Mouse (Mus musculus): ENCODE results near the gene Parp6. TPM values are rescaled to one million over a fixed set of nuclear protein-coding genes. Genes with fewer than 3 reads are reported as not detected.

The Parp6 gene
- polyA plus RNA-seq (2012; rRNA removed) = 45.3 and 62.9 TPM in 2 replicates

GRCm38 (mm10) chr9:59616622-59617306, at the start of gene Parp6:
Parp6 (plus strand) TSS chr9:59617284.
- Histone ChIP-seq H3K36me3 (ENCODE audit: control insufficient read depth, insufficient read depth, low read length) (no peaks in the 10 kb centered on the region), H3K4me1 (replicated peaks; ENCODE audit: control insufficient read depth, insufficient read depth, low read length) (0 out of 2 replicates have a peak, but pooled peaks cover 2% of the 10 kb centered on the region), H3K27ac (ENCODE audit: control insufficient read depth, insufficient read depth, low read length) (peak within 1 kb of the TSS; percentile 20), H3K27me3 (ENCODE audit: control insufficient read depth, insufficient read depth, low read length) (no peaks in the 10 kb centered on the region), H3K4me3 (ENCODE audit: control insufficient read depth, insufficient read depth, low read length) (peak within 1 kb of the TSS; percentile 72)
- peak; percentile 100 for DNase-seq
- WGBS = under 1% methylated on average over 36 of the region's 36 CpGs
- TF ChIP-seq POLR2A (IDR thresholded peaks at IDR 0.05; ENCODE audit: control insufficient read depth, extremely low read depth, insufficient read depth, low read length, poor library complexity) (peak; percentile 71; the same call in 1 of the 2 replicates), CTCF (IDR thresholded peaks at IDR 0.05; ENCODE audit: borderline replicate concordance, control insufficient read depth, extremely low read depth, insufficient read depth, low read length, poor library complexity) (peak; percentile 75)

DNA sequence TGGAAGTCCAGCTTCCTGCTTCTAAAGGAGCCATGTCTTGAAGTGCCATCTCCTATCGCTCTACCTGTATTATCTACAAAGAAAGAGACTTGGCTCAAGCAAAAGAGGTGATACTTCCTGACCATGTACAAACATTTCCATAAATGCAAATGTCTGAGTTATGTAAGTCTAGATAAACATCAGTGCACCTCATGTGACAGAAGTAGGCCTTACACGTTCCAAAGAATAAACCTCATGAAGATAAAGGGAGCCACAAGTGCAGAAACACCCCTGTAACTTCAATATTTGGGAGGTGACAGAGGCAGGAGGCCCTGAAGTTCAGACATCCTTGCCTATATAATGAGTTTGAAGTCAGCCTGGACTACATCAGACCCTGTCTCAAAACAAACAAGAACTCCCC, 45.2 kb upstream of the Parp6 start:
- Histone ChIP-seq H3K27me3 (ENCODE audit: control insufficient read depth, insufficient read depth, low read length) (no peaks in the 10 kb centered on the region; the same call in 1 of the 2 replicates), H3K4me1 (replicated peaks; ENCODE audit: control insufficient read depth, insufficient read depth, low read length) (no peaks in the 10 kb centered on the region), H3K36me3 (ENCODE audit: control insufficient read depth, insufficient read depth, low read length) (no peaks in the 10 kb centered on the region), H3K4me3 (ENCODE audit: control insufficient read depth, insufficient read depth, low read length) (no peak overlapping the region), H3K27ac (ENCODE audit: control insufficient read depth, insufficient read depth, low read length) (no peak overlapping the region)
- DNase-seq = no peak
- TF ChIP-seq CTCF (IDR thresholded peaks at IDR 0.05; ENCODE audit: borderline replicate concordance, control insufficient read depth, extremely low read depth, insufficient read depth, low read length, poor library complexity) (no peak), POLR2A (IDR thresholded peaks at IDR 0.05; ENCODE audit: control insufficient read depth, extremely low read depth, insufficient read depth, low read length, poor library complexity) (no peak)
- WGBS = 61% methylated on average over 2 of the region's 2 CpGs

GRCm38 (mm10) chr9:59577401-59577800, 39.7 kb upstream of the Parp6 start:
- Histone ChIP-seq H3K27me3 (ENCODE audit: control insufficient read depth, insufficient read depth, low read length) (peaks cover 2% of the 10 kb centered on the region; the same call in 1 of the 2 replicates), H3K4me1 (replicated peaks; ENCODE audit: control insufficient read depth, insufficient read depth, low read length) (peaks cover 10% of the 10 kb centered on the region), H3K4me3 (ENCODE audit: control insufficient read depth, insufficient read depth, low read length) (no peak overlapping the region), H3K36me3 (ENCODE audit: control insufficient read depth, insufficient read depth, low read length) (no peaks in the 10 kb centered on the region), H3K27ac (ENCODE audit: control insufficient read depth, insufficient read depth, low read length) (no peak overlapping the region)
- TF ChIP-seq POLR2A (IDR thresholded peaks at IDR 0.05; ENCODE audit: control insufficient read depth, extremely low read depth, insufficient read depth, low read length, poor library complexity) (no peak), CTCF (IDR thresholded peaks at IDR 0.05; ENCODE audit: borderline replicate concordance, control insufficient read depth, extremely low read depth, insufficient read depth, low read length, poor library complexity) (no peak)
- 24% methylated on average over 13 of the region's 13 CpGs for WGBS
- no peak for DNase-seq

DNA sequence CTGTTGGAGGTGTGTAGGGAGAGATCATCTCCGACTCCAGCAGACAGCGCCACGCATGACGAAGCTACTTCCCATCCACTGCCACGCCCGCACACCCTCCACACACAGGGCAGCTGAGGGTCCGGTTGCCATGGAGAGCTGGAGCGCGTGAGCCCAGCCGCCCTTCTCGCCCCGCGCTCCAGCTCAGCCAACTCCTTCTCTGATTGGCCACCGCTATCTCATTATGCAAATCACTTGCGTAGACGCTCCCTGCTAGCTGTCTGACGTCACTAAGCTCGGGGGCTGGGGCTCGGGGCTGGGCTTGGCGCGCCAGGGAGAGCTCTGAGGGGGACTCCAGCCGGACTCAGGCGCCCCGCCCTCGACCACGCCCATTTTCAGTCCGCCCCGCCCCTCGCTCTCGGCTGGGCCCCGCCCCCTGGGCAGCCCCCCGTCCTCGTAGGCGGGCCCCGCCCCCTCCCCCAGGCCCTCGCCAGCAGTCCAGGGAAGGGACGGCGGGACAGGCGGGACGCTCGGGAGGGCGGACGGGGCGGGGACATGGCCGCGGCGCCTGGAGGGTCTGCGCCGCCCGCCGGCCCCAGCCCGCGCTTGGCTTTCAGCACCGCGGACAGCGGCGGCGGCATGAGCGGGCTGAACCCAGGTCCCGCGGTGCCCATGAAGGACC, 39.1 kb upstream of the Parp6 start, which contains the start of gene Celf6:
Gene Celf6 (plus strand): TSS at position 74 of the 661 bp plus-strand sequence.
- H3K27ac ChIP-seq (ENCODE audit: control insufficient read depth, insufficient read depth, low read length) = no peak within 1 kb of the TSS
- TF ChIP-seq POLR2A (IDR thresholded peaks at IDR 0.05; ENCODE audit: control insufficient read depth, extremely low read depth, insufficient read depth, low read length, poor library complexity) (no peak), CTCF (IDR thresholded peaks at IDR 0.05; ENCODE audit: borderline replicate concordance, control insufficient read depth, extremely low read depth, insufficient read depth, low read length, poor library complexity) (no peak)

DNA sequence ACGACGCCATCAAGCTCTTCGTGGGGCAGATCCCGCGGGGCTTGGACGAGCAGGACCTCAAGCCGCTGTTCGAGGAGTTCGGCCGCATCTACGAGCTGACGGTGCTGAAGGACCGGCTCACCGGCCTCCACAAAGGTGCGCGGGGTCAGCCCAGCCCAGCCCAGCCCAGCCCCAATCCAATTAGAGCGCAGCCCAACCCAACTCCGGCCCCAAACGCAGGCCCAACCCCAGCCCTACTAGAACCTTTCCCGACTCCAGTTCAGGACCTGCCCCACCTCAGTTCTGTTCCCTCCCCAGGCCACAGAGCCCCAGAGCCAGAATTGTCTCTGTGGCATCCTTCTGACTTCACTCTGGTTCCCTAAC, 38.6 kb upstream of the Parp6 start:
- TF ChIP-seq POLR2A (IDR thresholded peaks at IDR 0.05; ENCODE audit: control insufficient read depth, extremely low read depth, insufficient read depth, low read length, poor library complexity) (no peak), CTCF (IDR thresholded peaks at IDR 0.05; ENCODE audit: borderline replicate concordance, control insufficient read depth, extremely low read depth, insufficient read depth, low read length, poor library complexity) (no peak)
- Histone ChIP-seq H3K27me3 (ENCODE audit: control insufficient read depth, insufficient read depth, low read length) (peaks cover 2% of the 10 kb centered on the region; the same call in 1 of the 2 replicates), H3K4me1 (replicated peaks; ENCODE audit: control insufficient read depth, insufficient read depth, low read length) (peaks cover 10% of the 10 kb centered on the region), H3K27ac (ENCODE audit: control insufficient read depth, insufficient read depth, low read length) (no peak overlapping the region), H3K4me3 (ENCODE audit: control insufficient read depth, insufficient read depth, low read length) (peak overlapping the region; percentile 9; the same call in 1 of the 2 replicates), H3K36me3 (ENCODE audit: control insufficient read depth, insufficient read depth, low read length) (no peaks in the 10 kb centered on the region)
- DNase-seq = no peak
- 4% methylated on average over 20 of the region's 20 CpGs for WGBS

More for the DNA sequence above, 39.1 kb upstream of the Parp6 start, which contains the start of gene Celf6:
- peaks cover 2% of the 10 kb centered on the region; the same call in 1 of the 2 replicates for H3K27me3 ChIP-seq (ENCODE audit: control insufficient read depth, insufficient read depth, low read length)
- peaks cover 10% of the 10 kb centered on the region for H3K4me1 ChIP-seq (replicated peaks; ENCODE audit: control insufficient read depth, insufficient read depth, low read length)
- peak; percentile 88 for DNase-seq
- peak within 1 kb of the TSS; percentile 9; the same call in 1 of the 2 replicates for H3K4me3 ChIP-seq (ENCODE audit: control insufficient read depth, insufficient read depth, low read length)
- no peaks in the 10 kb centered on the region for H3K36me3 ChIP-seq (ENCODE audit: control insufficient read depth, insufficient read depth, low read length)
- WGBS = under 1% methylated on average over 50 of the region's 61 CpGs

GRCm38 (mm10) chr9:59584871-59585308, 32.2 kb upstream of the Parp6 start:
- Histone ChIP-seq H3K36me3 (ENCODE audit: control insufficient read depth, insufficient read depth, low read length) (no peaks in the 10 kb centered on the region), H3K4me1 (replicated peaks; ENCODE audit: control insufficient read depth, insufficient read depth, low read length) (no peaks in the 10 kb centered on the region), H3K27ac (ENCODE audit: control insufficient read depth, insufficient read depth, low read length) (no peak overlapping the region), H3K27me3 (ENCODE audit: control insufficient read depth, insufficient read depth, low read length) (no peaks in the 10 kb centered on the region), H3K4me3 (ENCODE audit: control insufficient read depth, insufficient read depth, low read length) (no peak overlapping the region)
- TF ChIP-seq CTCF (IDR thresholded peaks at IDR 0.05; ENCODE audit: borderline replicate concordance, control insufficient read depth, extremely low read depth, insufficient read depth, low read length, poor library complexity) (peak; percentile 76), POLR2A (IDR thresholded peaks at IDR 0.05; ENCODE audit: control insufficient read depth, extremely low read depth, insufficient read depth, low read length, poor library complexity) (no peak)
- WGBS = 7% methylated on average over 13 of the region's 13 CpGs
- peak; percentile 70 for DNase-seq

Measured in thymus, adult 2 months (tissue).